Mouse (Mus musculus) heart, adult 9 months (tissue): ENCODE measurements at regions not wholly inside any gene's neighbourhood (a gene's known extent, or its start where the extent isn't known, plus 50 kb on each side); places are given as distances from the start of the nearest gene placed in this dataset.
"Not testable (repeated sequence)": the region's sequence is repeated elsewhere in the genome, so short reads cannot be mapped to it uniquely, and the experiment has no call there.

ENCODE experiments used
- DNase-seq, 2 experiments: peaks; one replicate each; pipeline ENCODE4 v3.0.0; 2022; ENCODE audit warnings: low spot score in 2 of 2

DNA sequence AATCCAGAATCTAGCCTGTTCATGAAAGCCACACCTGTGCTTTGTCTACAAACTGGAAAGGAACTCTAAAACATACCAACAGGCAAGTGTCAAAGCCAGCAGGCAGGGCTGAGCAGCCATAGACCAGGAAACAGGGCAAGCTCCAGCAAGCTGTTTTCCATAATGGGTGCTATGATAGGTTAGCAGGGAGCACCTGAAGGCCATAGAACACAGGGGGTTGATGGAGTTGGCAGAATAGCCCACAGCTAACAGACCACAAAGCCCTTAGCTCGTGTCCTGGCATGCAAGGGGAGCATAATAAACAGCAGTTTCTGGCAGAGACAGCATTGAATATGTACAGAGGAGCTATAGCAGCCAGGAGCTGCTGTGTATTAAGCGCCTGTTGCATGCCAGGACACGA lies 313.1 kb upstream of the Cdh5 start:
- no peak for DNase-seq

- DNase-seq: no peak
Measured at GRCm38 (mm10) chr8:103793331-103793730, 308.1 kb upstream of the Cdh5 start.

DNA sequence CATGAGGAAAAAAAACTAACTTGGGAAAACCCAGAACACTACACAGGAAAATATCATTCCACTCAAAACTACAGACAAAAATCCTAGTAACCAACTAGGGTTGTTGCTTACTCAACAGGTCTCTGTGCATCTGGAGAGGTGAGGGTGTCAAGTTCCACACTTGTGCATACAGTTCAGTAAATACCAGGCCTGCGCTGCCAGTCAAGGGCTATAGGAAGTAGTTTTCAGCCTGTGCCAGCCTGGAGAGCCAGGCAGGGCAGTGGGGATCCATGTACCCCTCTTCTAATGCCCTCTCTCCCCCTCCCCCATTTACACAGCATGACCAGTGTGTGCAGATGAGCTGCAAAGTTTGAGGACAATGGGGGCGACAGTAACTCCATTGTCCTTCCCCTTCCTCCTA lies 302.8 kb upstream of the Cdh5 start:
- not testable (repeated sequence) for DNase-seq

- DNase-seq: peak; percentile 49 to 63
Measured at GRCm38 (mm10) chr8:103808171-103808570, 293.3 kb upstream of the Cdh5 start.

DNA sequence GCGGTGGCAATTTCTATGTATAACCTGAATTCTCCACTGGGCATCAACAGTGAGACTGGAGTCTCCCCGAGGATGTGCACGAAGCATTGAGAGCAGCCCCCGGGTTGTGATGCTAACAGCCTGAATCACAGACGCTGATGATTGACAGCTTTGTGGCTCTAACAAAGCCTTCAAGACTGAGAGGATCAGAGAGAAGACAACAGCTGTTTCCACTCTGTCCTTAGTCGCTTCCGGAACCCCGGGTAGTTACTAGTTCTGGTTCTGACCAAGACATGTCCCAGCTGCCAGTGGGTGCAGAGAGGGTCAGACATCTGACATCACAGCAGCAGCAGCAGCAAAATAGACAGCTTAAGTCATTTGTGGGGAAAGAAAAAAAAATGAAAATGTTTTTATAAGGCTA lies 292.8 kb upstream of the Cdh5 start:
- peak; percentile 73 to 80 for DNase-seq

GRCm38 (mm10) chr8:103809140-103809539 lies 292.3 kb upstream of the Cdh5 start:
- DNase-seq: no peak

- DNase-seq: no peak
Measured at GRCm38 (mm10) chr8:103813954-103814591, 287.4 kb upstream of the Cdh5 start.

GRCm38 (mm10) chr8:103816101-103816894 lies 285.1 kb upstream of the Cdh5 start:
- DNase-seq: peak in 1 of 2 experiments; percentile 11

- no peak for DNase-seq
Measured at GRCm38 (mm10) chr8:103823541-103823940, 277.9 kb upstream of the Cdh5 start.

- DNase-seq: no peak
Measured at GRCm38 (mm10) chr8:103824747-103825146, 276.7 kb upstream of the Cdh5 start.

DNA sequence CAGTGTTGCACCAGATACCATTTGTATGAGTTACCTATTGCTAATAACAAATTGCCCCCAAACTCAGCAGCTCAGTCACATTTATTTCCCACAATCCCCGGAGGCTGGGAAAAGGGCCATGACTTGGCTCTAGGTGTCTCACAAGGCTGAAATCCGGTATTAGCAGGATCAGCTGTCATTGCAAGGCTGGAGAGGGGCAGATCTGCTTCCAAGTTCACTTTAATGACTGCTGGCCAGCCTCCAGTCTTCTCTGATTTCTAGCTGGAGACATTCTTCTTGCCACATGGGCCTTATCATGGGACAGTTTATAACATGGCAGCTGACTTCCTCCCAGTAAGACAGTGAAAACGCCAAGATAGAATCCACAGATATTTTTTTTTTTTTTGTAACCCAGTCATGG lies 276.1 kb upstream of the Cdh5 start:
- DNase-seq: peak; percentile 44 to 53

GRCm38 (mm10) chr8:103830416-103830815 lies 271.0 kb upstream of the Cdh5 start:
- no peak for DNase-seq

- no peak for DNase-seq
Measured at GRCm38 (mm10) chr8:103839990-103840389, 261.4 kb upstream of the Cdh5 start.

DNA sequence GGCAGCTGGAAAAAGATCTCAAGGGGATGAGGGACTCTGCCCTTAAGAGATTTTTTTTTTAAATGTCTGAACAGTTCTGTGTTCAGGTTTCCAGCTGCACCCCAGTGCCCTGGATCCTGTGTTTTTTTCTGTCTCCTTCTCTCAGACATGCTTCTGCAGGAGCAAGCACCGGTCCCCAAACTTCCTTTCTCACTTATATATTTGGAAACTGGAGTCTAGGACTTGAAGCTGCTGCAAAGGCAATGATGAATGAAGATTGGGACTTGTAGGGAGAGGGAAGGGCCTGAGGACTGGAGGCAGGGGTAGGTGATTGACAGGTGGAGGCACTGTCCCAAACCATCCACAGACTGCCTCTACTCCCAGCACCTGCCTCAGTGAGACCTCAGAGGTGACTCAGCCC lies 255.5 kb upstream of the Cdh5 start:
- no peak for DNase-seq

DNA sequence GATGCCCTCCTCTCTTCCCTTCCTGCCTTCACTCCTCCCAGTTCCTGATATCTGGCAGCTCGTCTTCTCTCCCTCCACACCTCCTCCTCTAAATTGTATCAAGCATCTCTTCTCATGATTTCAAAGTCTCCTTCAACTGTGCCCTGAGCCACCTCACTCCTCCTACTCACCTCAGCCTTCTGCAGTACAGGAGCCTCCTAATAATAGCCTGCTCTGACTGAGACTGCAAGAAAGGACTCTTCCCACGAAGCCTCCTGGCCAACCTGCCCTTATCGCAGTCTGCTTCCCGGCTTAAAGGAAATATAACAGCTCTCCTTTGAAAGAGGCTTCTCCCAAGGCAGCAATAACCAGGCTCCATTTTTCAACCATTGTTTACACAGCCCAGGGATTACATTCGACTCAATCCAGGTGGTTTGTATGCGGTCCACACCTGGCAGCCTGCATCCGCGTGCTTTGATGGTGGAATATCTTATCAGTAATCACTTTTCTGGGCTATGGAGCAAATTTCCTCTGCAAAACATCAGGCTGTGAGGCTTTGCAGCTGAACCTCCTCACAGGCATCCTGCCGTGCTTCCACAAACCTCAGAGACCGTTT lies 254.9 kb upstream of the Cdh5 start:
- DNase-seq: no peak

DNA sequence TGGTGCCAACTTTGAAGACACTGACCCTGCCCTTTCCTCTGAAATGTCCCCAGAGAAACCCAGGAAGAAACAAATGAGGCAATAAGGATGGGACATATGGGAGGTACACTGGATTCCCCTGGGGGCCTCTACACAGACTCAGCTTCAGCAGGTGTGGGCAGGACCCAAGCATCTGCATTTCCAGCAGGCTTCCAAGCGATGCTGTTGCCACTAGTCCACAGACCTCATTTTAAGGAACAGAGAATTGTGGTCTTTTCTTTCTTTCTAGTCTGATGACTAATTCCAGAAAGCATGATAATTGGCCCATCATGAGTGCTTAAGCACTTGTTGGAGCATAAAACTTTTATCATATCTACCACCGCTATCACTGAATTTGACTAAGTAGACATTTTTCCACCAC lies 251.6 kb upstream of the Cdh5 start:
- DNase-seq: no peak

- no peak for DNase-seq
Measured at GRCm38 (mm10) chr8:103851286-103851685, 250.1 kb upstream of the Cdh5 start.

- no peak for DNase-seq
Measured at GRCm38 (mm10) chr8:103853048-103853447, 248.4 kb upstream of the Cdh5 start.

DNA sequence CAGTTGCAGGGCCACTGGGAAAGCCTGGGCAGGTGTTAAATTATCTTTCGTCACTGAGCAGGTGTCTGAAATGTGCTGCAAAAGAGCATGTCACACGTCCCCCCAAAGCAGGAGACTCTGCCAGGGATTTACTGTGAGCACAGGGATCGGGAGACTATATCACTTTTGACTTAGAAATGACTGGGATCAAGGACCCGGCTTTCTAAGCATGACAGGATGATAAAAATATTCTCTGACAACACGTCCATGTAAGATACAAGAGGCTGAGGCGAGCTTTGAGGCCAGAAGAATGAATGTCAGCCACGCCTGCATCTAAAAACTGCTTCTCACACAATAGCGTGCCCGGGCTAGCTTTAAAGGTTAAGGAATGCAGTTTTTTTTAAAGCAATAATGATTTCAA lies 246.1 kb upstream of the Cdh5 start:
- no peak for DNase-seq

DNA sequence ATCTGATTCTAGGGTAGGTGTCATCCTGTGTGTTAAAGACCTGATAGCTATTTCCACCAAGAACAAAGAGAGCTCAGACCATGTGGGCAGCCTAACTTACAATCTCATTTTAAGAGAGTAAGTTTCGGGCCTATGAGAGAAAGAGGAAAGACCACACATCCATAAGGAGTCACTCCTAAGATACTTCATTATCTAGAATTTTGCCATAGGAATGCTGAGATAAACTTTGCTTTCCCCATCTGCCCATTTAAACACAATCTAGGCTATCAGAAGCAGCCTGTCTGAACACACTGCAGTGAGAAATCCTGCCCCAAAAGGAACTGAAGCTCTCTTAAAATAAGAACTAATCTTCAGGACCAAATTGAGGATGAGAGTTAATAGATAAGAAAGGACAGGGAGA lies 242.3 kb upstream of the Cdh5 start:
- no peak for DNase-seq

DNA sequence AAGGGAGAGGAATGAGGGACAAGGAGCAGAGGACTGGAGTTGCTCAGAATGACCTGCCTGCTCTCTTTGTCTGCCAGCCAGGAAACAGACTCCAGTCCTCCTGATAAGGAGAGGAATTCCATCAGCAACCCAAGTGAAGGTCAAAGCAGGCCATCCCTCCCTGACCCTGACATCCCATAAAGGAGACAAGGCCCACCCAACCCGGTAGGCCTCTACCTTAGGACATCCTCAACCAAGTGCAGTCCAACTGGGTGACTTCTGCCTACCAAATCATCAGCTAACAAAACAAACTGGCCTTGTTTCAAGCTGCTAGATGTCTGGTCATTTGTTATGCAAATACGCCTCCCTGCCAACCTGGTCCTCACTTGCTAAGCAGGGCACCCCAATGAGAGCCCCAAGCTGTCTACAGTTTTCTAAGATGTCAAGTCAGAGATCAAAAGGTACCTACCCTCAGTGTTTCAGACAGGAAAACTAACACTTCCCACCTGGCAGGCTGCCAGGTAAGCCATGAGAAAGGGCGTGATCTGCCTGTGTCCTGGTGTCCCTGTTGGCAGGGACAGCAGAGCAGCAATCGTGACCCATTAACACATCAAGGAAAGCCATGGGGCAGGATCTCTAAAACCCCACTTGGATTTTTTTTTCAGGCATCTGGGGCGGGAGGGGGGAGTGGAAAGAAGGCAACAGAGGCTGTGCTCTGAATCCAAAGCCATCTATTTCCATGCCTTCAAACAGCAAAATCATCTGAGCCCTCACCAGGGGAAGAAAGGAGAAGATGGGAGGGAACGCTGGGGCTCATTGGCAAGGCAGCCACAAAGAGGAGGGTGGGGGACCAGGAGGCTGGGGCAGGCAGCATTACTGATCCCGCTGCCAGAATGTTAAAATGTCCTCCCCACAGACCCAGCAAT lies 227.6 kb upstream of the Cdh5 start:
- peak; percentile 29 to 56 for DNase-seq

GRCm38 (mm10) chr8:103874506-103874905 lies 226.9 kb upstream of the Cdh5 start:
- DNase-seq: no peak
